Mouse (Mus musculus): Measurements from ENCODE around the gene Gpr83. TPM values are rescaled to one million over a fixed set of nuclear protein-coding genes. Genes with fewer than 3 reads are reported as not detected.
A peak's percentile ranks its signal among the peaks of the same experiment; 100 is the strongest.

The Gpr83 gene
- total and polyA plus RNA-seq, 2 experiments from 2014 or later, result 3.8 to 4.6 TPM

DNA sequence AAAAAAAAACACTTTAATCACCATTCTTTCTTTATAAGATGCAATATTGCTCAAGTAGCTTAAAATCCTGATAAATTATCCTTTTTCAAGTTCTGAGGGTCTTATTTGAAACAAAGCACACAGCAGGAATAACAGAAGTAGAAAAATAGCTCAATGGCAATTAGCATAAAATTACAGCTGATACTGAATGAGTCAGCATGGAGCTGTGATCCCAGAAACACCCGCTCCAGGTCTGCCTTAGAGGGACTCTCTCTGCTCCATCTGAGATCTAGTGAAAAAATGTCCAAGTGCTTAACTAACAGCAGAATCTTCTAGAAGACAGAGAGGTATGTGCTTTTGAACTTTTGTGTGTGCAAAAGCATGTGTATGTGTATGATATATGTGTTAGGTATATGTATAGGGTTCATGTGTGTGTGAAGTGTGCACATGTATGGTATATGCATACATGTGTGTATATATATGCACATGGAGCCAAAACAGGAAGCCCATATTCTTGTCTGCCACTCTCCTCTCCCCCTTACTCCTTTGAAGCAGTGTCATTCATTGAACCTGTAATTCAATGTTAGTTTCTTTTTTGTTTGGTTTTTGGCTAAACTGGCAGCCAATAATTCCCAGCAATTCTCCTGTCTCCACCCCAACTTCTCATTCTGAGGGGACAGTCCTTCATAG is 11.6 kb upstream of the Gpr83 start:
- DNase-seq (ENCODE audit: low spot score) (no peak), ATAC-seq (ENCODE audit: low FRiP score) (no peak)
- no peaks in the 10 kb centered on the region for H3K9me3 ChIP-seq (ENCODE audit: low read length)
- H3K36me3 ChIP-seq (ENCODE audit: insufficient read depth, low read length), result no peaks in the 10 kb centered on the region
- TF ChIP-seq CTCF (IDR thresholded peaks at IDR 0.05), result no peak
- no peak overlapping the region for H3K27ac ChIP-seq (ENCODE audit: low read depth, low read length)
- no peak overlapping the region for H3K4me2 ChIP-seq (ENCODE audit: low read depth, low read length, poor library complexity, severe bottlenecking)
- no peak overlapping the region for H3K4me3 ChIP-seq (ENCODE audit: low read depth, low read length)
- H3K9ac ChIP-seq (replicated peaks; ENCODE audit: low read length, poor library complexity, severe bottlenecking), result no peak overlapping the region
- 77% methylated on average over 1 of the region's 1 CpGs for WGBS
- H3K27me3 ChIP-seq (ENCODE audit: insufficient read depth, low read length), result no peaks in the 10 kb centered on the region
- H3K4me1 ChIP-seq (ENCODE audit: insufficient read depth, low read length), result no peaks in the 10 kb centered on the region

DNA sequence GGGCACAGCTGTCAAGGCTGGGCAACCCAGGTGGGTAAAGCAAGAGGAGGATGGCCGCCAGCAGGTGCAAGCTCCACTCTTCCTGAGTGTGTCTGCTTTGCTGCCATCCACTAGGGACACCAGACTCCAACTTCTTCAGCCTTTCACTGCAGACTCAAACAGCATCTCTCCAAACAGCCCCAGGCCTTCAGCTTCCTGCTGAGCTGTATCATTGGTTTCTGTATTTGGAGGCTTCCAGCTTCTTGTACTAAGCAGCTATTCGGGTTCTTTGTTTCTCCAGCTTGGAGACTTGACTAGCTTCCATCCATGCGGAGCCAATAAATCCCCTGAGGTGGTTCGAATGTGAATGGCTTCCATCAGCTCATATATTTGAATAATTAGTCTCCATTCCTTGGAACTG is 5.4 kb upstream of the Gpr83 start:
- no peaks in the 10 kb centered on the region for H3K36me3 ChIP-seq (ENCODE audit: insufficient read depth, low read length)
- H3K4me1 ChIP-seq (ENCODE audit: insufficient read depth, low read length), result no peaks in the 10 kb centered on the region
- no peaks in the 10 kb centered on the region for H3K9me3 ChIP-seq (ENCODE audit: low read length)
- TF ChIP-seq CTCF (IDR thresholded peaks at IDR 0.05), result peak; percentile 50
- DNase-seq (ENCODE audit: low spot score) (peak; percentile 49), ATAC-seq (ENCODE audit: low FRiP score) (peak; percentile 69)
- H3K4me3 ChIP-seq (ENCODE audit: low read depth, low read length), result no peak overlapping the region
- H3K4me2 ChIP-seq (ENCODE audit: low read depth, low read length, poor library complexity, severe bottlenecking), result no peak overlapping the region
- peaks cover 11% of the 10 kb centered on the region for H3K27me3 ChIP-seq (ENCODE audit: insufficient read depth, low read length)
- H3K27ac ChIP-seq (ENCODE audit: low read depth, low read length), result no peak overlapping the region
- H3K9ac ChIP-seq (replicated peaks; ENCODE audit: low read length, poor library complexity, severe bottlenecking), result no peak overlapping the region
- WGBS, result 42% methylated on average over 4 of the region's 4 CpGs

DNA sequence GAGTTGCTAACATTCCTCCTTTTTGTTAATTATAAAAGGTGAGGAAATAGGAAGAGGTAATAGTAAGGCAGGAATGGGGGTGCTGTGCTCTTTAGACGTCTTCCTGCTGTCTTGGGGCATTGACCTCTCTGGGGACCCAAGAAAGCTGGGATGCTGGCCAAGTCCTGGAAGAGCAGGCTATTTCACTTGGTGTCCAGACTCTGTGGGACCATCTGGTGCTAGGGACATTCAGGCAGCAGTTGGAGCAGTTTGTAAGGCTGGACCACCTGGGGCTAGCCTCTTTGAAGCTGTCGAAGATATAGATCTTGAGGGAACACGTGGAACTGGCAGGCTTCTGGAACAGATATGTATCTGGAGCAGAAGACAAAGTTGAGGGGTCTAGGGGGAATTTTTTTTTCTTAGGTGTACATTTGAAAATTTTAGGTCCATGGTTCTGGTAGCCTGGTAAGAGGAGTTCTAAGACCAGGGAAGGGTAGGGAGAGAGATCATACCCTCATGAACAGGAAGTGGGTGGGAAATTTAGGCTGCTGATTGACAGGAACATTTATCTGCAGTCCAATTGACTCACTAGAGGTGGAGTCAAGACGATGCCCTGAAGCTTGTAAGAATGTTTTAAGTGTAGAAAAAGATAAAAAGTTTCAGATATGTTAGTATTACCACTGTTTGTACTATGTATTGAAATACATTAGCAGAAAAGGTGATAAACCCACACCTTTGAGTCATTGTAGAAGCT is 2.9 kb upstream of the Gpr83 start:
- 0 out of 2 replicates have a peak, but pooled peaks cover 5% of the 10 kb centered on the region for H3K4me1 ChIP-seq (ENCODE audit: insufficient read depth, low read length)
- H3K27me3 ChIP-seq (ENCODE audit: insufficient read depth, low read length), result peaks cover 15% of the 10 kb centered on the region
- TF ChIP-seq CTCF (IDR thresholded peaks at IDR 0.05), result no peak
- no peak overlapping the region for H3K4me2 ChIP-seq (ENCODE audit: low read depth, low read length, poor library complexity, severe bottlenecking)
- no peaks in the 10 kb centered on the region for H3K36me3 ChIP-seq (ENCODE audit: insufficient read depth, low read length)
- ATAC-seq (ENCODE audit: low FRiP score) (no peak), DNase-seq (ENCODE audit: low spot score) (no peak)
- H3K9me3 ChIP-seq (ENCODE audit: low read length), result no peaks in the 10 kb centered on the region
- no peak overlapping the region for H3K27ac ChIP-seq (ENCODE audit: low read depth, low read length)
- WGBS, result 44% methylated on average over 4 of the region's 4 CpGs
- H3K4me3 ChIP-seq (ENCODE audit: low read depth, low read length), result no peak overlapping the region
- no peak overlapping the region for H3K9ac ChIP-seq (replicated peaks; ENCODE audit: low read length, poor library complexity, severe bottlenecking)

- Histone ChIP-seq H3K4me3 (ENCODE audit: low read depth, low read length) (no peak overlapping the region), H3K9ac (replicated peaks; ENCODE audit: low read length, poor library complexity, severe bottlenecking) (no peak overlapping the region), H3K27ac (ENCODE audit: low read depth, low read length) (no peak overlapping the region), H3K9me3 (ENCODE audit: low read length) (no peaks in the 10 kb centered on the region), H3K4me1 (ENCODE audit: insufficient read depth, low read length) (0 out of 2 replicates have a peak, but pooled peaks cover 5% of the 10 kb centered on the region), H3K36me3 (ENCODE audit: insufficient read depth, low read length) (no peaks in the 10 kb centered on the region), H3K27me3 (ENCODE audit: insufficient read depth, low read length) (peaks cover 15% of the 10 kb centered on the region), H3K4me2 (ENCODE audit: low read depth, low read length, poor library complexity, severe bottlenecking) (no peak overlapping the region)
- 66% methylated on average over 7 of the region's 7 CpGs for WGBS
- no peak for TF ChIP-seq CTCF (IDR thresholded peaks at IDR 0.05)
- ATAC-seq (ENCODE audit: low FRiP score), result no peak
- no peak for DNase-seq (ENCODE audit: low spot score)
Observed at GRCm38 (mm10) chr9:14858170-14858706, 1.8 kb upstream of the Gpr83 start.

GRCm38 (mm10) chr9:14858782-14859181 is 1.2 kb upstream of the Gpr83 start:
- Histone ChIP-seq H3K9me3 (ENCODE audit: low read length) (no peaks in the 10 kb centered on the region), H3K4me1 (ENCODE audit: insufficient read depth, low read length) (0 out of 2 replicates have a peak, but pooled peaks cover 5% of the 10 kb centered on the region), H3K4me3 (ENCODE audit: low read depth, low read length) (no peak overlapping the region), H3K36me3 (ENCODE audit: insufficient read depth, low read length) (no peaks in the 10 kb centered on the region), H3K9ac (replicated peaks; ENCODE audit: low read length, poor library complexity, severe bottlenecking) (no peak overlapping the region), H3K27me3 (ENCODE audit: insufficient read depth, low read length) (peaks cover 15% of the 10 kb centered on the region), H3K4me2 (ENCODE audit: low read depth, low read length, poor library complexity, severe bottlenecking) (no peak overlapping the region), H3K27ac (ENCODE audit: low read depth, low read length) (no peak overlapping the region)
- ATAC-seq (ENCODE audit: low FRiP score) (no peak), DNase-seq (ENCODE audit: low spot score) (no peak)
- WGBS, result 93% methylated on average over 3 of the region's 3 CpGs
- no peak for TF ChIP-seq CTCF (IDR thresholded peaks at IDR 0.05)

GRCm38 (mm10) chr9:14863126-14863525 is 3.1 kb downstream of the Gpr83 start:
- WGBS, result 90% methylated on average over 3 of the region's 3 CpGs
- ATAC-seq (ENCODE audit: low FRiP score) (no peak), DNase-seq (ENCODE audit: low spot score) (no peak)
- Histone ChIP-seq H3K27ac (ENCODE audit: low read depth, low read length) (no peak overlapping the region), H3K4me3 (ENCODE audit: low read depth, low read length) (no peak overlapping the region), H3K9ac (replicated peaks; ENCODE audit: low read length, poor library complexity, severe bottlenecking) (no peak overlapping the region), H3K36me3 (ENCODE audit: insufficient read depth, low read length) (no peaks in the 10 kb centered on the region), H3K9me3 (ENCODE audit: low read length) (no peaks in the 10 kb centered on the region), H3K27me3 (ENCODE audit: insufficient read depth, low read length) (peaks cover 15% of the 10 kb centered on the region), H3K4me1 (ENCODE audit: insufficient read depth, low read length) (0 out of 2 replicates have a peak, but pooled peaks cover 5% of the 10 kb centered on the region), H3K4me2 (ENCODE audit: low read depth, low read length, poor library complexity, severe bottlenecking) (no peak overlapping the region)
- no peak for TF ChIP-seq CTCF (IDR thresholded peaks at IDR 0.05)

Data from midbrain, postnatal 0 days (tissue).